Mouse (Mus musculus) mature B cell (primary cell): ENCODE measurements at regions not wholly inside any gene's neighbourhood (a gene's known extent, or its start where the extent isn't known, plus 50 kb on each side); places are given as distances from the start of the nearest gene placed in this dataset.

Experiments used
- in situ Hi-C: fragments of 300-500 bp; cut with MboI; formaldehyde crosslinking; loops from 2 replicates; pipeline ENCODE4 v1.14.3; 2019

- in situ Hi-C loops = no loop called here
Observed at GRCm38 (mm10) chr12:15979233-15979632, 162.5 kb upstream of the Trib2 start.

- in situ Hi-C loops = no loop called here
Observed at GRCm38 (mm10) chr12:15971786-15972185, 155.1 kb upstream of the Trib2 start.

GRCm38 (mm10) chr12:15970262-15970661 lies 153.5 kb upstream of the Trib2 start:
- in situ Hi-C loops = no loop called here

- in situ Hi-C loops = no loop called here
Observed at GRCm38 (mm10) chr12:15967550-15968102, 150.9 kb upstream of the Trib2 start.

- in situ Hi-C loops = no loop called here
Observed at GRCm38 (mm10) chr12:15966631-15967030, 149.9 kb upstream of the Trib2 start.

- in situ Hi-C loops = no loop called here
Observed at GRCm38 (mm10) chr12:15965921-15966320, 149.2 kb upstream of the Trib2 start.

- in situ Hi-C loops = no loop called here
Observed at GRCm38 (mm10) chr12:15964073-15964472, 147.4 kb upstream of the Trib2 start.

GRCm38 (mm10) chr12:15961834-15962233 lies 145.1 kb upstream of the Trib2 start:
- in situ Hi-C loops = no loop called here

- in situ Hi-C loops = no loop called here
Observed at GRCm38 (mm10) chr12:15937443-15938237, 120.9 kb upstream of the Trib2 start.

GRCm38 (mm10) chr12:15932067-15932466 lies 115.3 kb upstream of the Trib2 start:
- in situ Hi-C loops = no loop called here

GRCm38 (mm10) chr12:15931535-15931934 lies 114.8 kb upstream of the Trib2 start:
- in situ Hi-C loops = no loop called here

- in situ Hi-C loops = no loop called here
Observed at GRCm38 (mm10) chr12:15930155-15930554, 113.4 kb upstream of the Trib2 start.

GRCm38 (mm10) chr12:15929541-15929940 lies 112.8 kb upstream of the Trib2 start:
- in situ Hi-C loops = no loop called here

- in situ Hi-C loops = no loop called here
Observed at GRCm38 (mm10) chr12:15918291-15918690, 101.6 kb upstream of the Trib2 start.

GRCm38 (mm10) chr12:15912959-15913358 lies 96.2 kb upstream of the Trib2 start:
- in situ Hi-C loops = no loop called here

- in situ Hi-C loops = no loop called here
Observed at GRCm38 (mm10) chr12:15912491-15912890, 95.8 kb upstream of the Trib2 start.

GRCm38 (mm10) chr12:15911254-15911991 lies 94.7 kb upstream of the Trib2 start:
- in situ Hi-C loops = no loop called here

GRCm38 (mm10) chr12:15897539-15897938 lies 80.8 kb upstream of the Trib2 start:
- in situ Hi-C loops = no loop called here

GRCm38 (mm10) chr12:15896511-15896910 lies 79.8 kb upstream of the Trib2 start:
- in situ Hi-C loops = no loop called here

GRCm38 (mm10) chr12:15895215-15895614 lies 78.5 kb upstream of the Trib2 start:
- in situ Hi-C loops = no loop called here

- in situ Hi-C loops = no loop called here
Observed at GRCm38 (mm10) chr12:15890591-15890990, 73.9 kb upstream of the Trib2 start.

- in situ Hi-C loops = no loop called here
Observed at GRCm38 (mm10) chr12:15879907-15880430, 63.2 kb upstream of the Trib2 start.
